19 mouse cellular contexts compared by ENCODE assay signal in the genomic region with DNA sequence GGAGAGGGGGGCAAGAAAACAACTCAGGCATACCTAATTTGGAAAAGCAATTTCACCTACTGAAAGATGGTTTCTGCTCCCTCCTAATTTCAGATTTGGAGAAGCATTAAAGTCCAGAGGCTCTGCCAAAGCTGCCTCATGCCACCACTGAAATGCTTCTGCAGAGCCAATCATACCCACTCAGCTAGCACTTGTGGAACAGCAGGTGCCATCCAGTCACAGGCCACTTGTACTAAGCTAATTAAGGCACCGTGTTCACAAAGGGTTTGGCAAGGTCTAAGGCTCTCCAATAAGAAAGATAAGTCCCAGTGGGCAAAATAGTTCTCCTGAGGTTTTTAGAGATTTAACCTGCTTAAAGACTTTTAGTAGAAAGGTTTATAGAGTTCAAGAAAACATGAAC.
DNase-seq lines count a peak whose midpoint lies in the region; ATAC-seq and TF ChIP-seq lines count a peak whose summit lies in the region.
"Had no signal": no experiment of that assay in that cellular context is flagged by ENCODE, and none has a peak within 500 bp of the region (broad histone marks: within the 10 kb centered on the region; RNA-seq: fewer than 3 reads in every experiment).

No protein-coding gene starts in this region.

- no peaks in the 10 kb centered on the region for H3K36me3 ChIP-seq in heart, embryonic 16.5 days (ENCODE audit: control insufficient read depth, insufficient read depth)
- H3K36me3 ChIP-seq: embryonic facial prominence, embryonic 10.5 days; forebrain, embryonic 10.5 days; limb, embryonic 12.5 days; midbrain, embryonic 13.5 days had no signal

- no peaks in the 10 kb centered on the region for H3K9me3 ChIP-seq in heart, embryonic 16.5 days (replicated peaks; ENCODE audit: control insufficient read depth, low read length)
- H3K9me3 ChIP-seq: embryonic facial prominence, embryonic 10.5 days; forebrain, embryonic 10.5 days; limb, embryonic 12.5 days; midbrain, embryonic 13.5 days had no signal

- DNase-seq in frontal cortex, adult 2 months (ENCODE audit: extremely low spot score in 1 of 2, low spot score in 1 of 2), result no peak
- peak; percentile 10 to 27 for DNase-seq in lung, adult 18-20 months
- DNase-seq in lung, adult 2 months, result no peak
- peak; percentile 22 for DNase-seq in Muller cell, postnatal 12 days (ENCODE audit: inconsistent ontology term)
- no peak for DNase-seq in ovary, postnatal 10 days (ENCODE audit: low spot score)
- no peak for DNase-seq in cerebellum, postnatal 4 days (ENCODE audit: low spot score in 2 of 2)
- DNase-seq: adrenal gland, postnatal 25 days; cerebellum, adult 11 months; cerebellum, adult 9-11 months; kidney, adult 18-20 months; kidney, postnatal 4 days; lung, embryonic 14.5 days had no signal

- no peak overlapping the region for H3K9ac ChIP-seq in heart, embryonic 16.5 days (ENCODE audit: low read length)
- H3K9ac ChIP-seq: limb, embryonic 12.5 days; lung, embryonic 14.5 days; midbrain, embryonic 13.5 days had no signal

- no peak overlapping the region for H3K4me3 ChIP-seq in lung, adult 2 months (replicated peaks; ENCODE audit: extremely low read depth, low read depth, low read length)
- no peak overlapping the region for H3K4me3 ChIP-seq in heart, embryonic 16.5 days (ENCODE audit: low read length)
- H3K4me3 ChIP-seq: embryonic facial prominence, embryonic 10.5 days; forebrain, embryonic 10.5 days; limb, embryonic 12.5 days; midbrain, embryonic 13.5 days had no signal

- no peaks in the 10 kb centered on the region for H3K27me3 ChIP-seq in heart, embryonic 16.5 days (ENCODE audit: control insufficient read depth, insufficient read depth, low read length)
- H3K27me3 ChIP-seq: limb, embryonic 12.5 days had no signal

- no peaks in the 10 kb centered on the region for H3K4me1 ChIP-seq in lung, adult 2 months (ENCODE audit: control insufficient read depth, insufficient read depth, low read length)
- H3K4me1 ChIP-seq in heart, embryonic 16.5 days (ENCODE audit: control insufficient read depth, insufficient read depth, low read length), result peaks cover 22% of the 10 kb centered on the region
- H3K4me1 ChIP-seq: embryonic facial prominence, embryonic 10.5 days; forebrain, embryonic 10.5 days; limb, embryonic 12.5 days; midbrain, embryonic 13.5 days had no signal

- 53% methylated on average over 1 of the region's 1 CpGs for WGBS in lung, adult 2 months
- 54% methylated on average over 1 of the region's 1 CpGs for WGBS in heart, embryonic 16.5 days

- TF ChIP-seq CTCF in lung, adult 2 months (IDR thresholded peaks at IDR 0.05; ENCODE audit: insufficient read depth, low read length), result no peak

- peak; percentile 56; the same call in 1 of the 2 replicates for ATAC-seq in frontal cortex, adult (ENCODE audit: low TSS enrichment)
- ATAC-seq in heart, embryonic 16.5 days (replicated peaks; ENCODE audit: extremely low read depth, insufficient read depth, low FRiP score), result peak; percentile 78
- ATAC-seq: midbrain, embryonic 13.5 days had no signal

- peak overlapping the region; percentile 82 for H3K27ac ChIP-seq in heart, embryonic 16.5 days (ENCODE audit: low read length)
- H3K27ac ChIP-seq: embryonic facial prominence, embryonic 10.5 days; forebrain, embryonic 10.5 days; limb, embryonic 12.5 days; midbrain, embryonic 13.5 days had no signal

- TF ChIP-seq POLR2A in lung, adult 2 months (IDR thresholded peaks at IDR 0.05; ENCODE audit: borderline replicate concordance, extremely low read depth, low read depth, low read length), result no peak

- no peak overlapping the region for H3K4me2 ChIP-seq in heart, embryonic 16.5 days (ENCODE audit: low read depth, low read length)
- H3K4me2 ChIP-seq: limb, embryonic 12.5 days; liver, embryonic 11.5 days; lung, embryonic 14.5 days; midbrain, embryonic 13.5 days had no signal

Comparison
In these comparisons a context has a peak if more than half of its experiments do, and no peak if none do; other contexts are left out.
1. DNase-seq: peak in lung, adult 18-20 months (2 of 2) and Muller cell, postnatal 12 days (single experiment); none in frontal cortex, adult 2 months (0 of 2), lung, adult 2 months (single experiment), ovary, postnatal 10 days (single experiment) and cerebellum, postnatal 4 days (0 of 2).